In the genomic region with DNA sequence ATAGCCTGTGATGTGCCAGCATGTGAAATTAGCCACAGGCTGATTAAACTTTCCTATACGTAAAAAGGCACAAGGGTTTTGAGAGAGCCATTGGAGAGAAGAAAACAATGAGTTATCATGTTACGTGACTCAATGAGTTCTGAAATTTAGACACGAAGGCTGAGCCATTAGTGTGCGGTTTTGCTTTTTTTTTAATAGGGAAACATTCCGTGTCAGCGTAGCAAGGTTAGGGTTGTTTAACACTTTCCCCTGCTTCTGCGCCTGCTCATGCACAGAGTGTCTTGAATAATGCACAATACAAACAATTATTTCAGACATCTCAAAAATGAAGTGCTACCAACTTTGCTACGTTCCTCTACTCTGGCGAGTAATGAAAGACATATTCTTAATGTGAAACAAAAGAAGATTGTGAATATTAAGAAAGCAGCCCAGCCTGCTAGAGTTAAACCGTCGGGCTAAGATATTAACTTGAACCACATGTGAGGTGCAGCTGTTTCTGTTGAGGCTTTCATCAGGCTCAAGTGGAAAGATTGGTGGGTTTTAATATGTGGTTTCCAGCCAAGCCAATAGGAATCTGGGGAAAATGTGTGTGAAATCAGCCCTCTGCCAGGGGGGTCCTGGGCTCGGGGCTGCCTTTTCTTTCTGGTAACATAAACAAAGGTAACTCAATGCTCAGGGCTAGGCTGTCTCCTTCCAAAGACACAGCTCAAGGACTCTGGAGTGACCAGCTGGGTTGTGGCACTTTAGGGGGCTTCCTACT, we compare ENCODE assay signal across 15 mouse cellular contexts.
DNase-seq lines count a peak whose midpoint lies in the region; ATAC-seq and TF ChIP-seq lines count a peak whose summit lies in the region.
"Had no signal": no experiment of that assay in that cellular context is flagged by ENCODE, and none has a peak within 500 bp of the region (broad histone marks: within the 10 kb centered on the region; RNA-seq: fewer than 3 reads in every experiment).

No protein-coding gene starts in this region.

- no peaks in the 10 kb centered on the region for H3K36me3 ChIP-seq in embryonic facial prominence, embryonic 12.5 days
- no peaks in the 10 kb centered on the region for H3K36me3 ChIP-seq in limb, embryonic 12.5 days
- H3K36me3 ChIP-seq in kidney, embryonic 14.5 days (ENCODE audit: control insufficient read depth, insufficient read depth, low read length): no peaks in the 10 kb centered on the region

- peak; percentile 1 to 7 for DNase-seq in heart, postnatal 10 days
- no peak for DNase-seq in heart, postnatal 25 days (ENCODE audit: low spot score)
- peak; percentile 48 for DNase-seq in brain, embryonic 14.5 days (ENCODE audit: low read depth)
- no peak for DNase-seq in kidney, postnatal 14 days
- no peak for DNase-seq in kidney, adult 18-20 months
- DNase-seq: adrenal gland, postnatal 36 days; B cell, adult 2 months; cerebellum, adult 11-12 months; midbrain, embryonic 14.5 days had no signal

- H3K4me3 ChIP-seq in embryonic facial prominence, embryonic 12.5 days: no peak overlapping the region
- no peak overlapping the region for H3K4me3 ChIP-seq in limb, embryonic 12.5 days (replicated peaks)
- H3K4me3 ChIP-seq in kidney, embryonic 14.5 days (ENCODE audit: low read length): no peak overlapping the region

- H3K4me2 ChIP-seq in embryonic facial prominence, embryonic 12.5 days (replicated peaks): peak overlapping the region; percentile 21
- peak overlapping the region; percentile 42 for H3K4me2 ChIP-seq in limb, embryonic 12.5 days
- no peak overlapping the region for H3K4me2 ChIP-seq in kidney, embryonic 14.5 days (replicated peaks; ENCODE audit: low read depth, low read length)
- H3K4me2 ChIP-seq: liver, embryonic 11.5 days had no signal

- no peak for TF ChIP-seq POLR2A in brain, embryonic 14.5 days (IDR thresholded peaks at IDR 0.05; ENCODE audit: borderline replicate concordance, extremely low read depth, insufficient read depth, insufficient read length, poor library complexity, severe bottlenecking)

- no peak for TF ChIP-seq CTCF in brain, embryonic 14.5 days (IDR thresholded peaks at IDR 0.05; ENCODE audit: borderline replicate concordance, extremely low read depth, insufficient read depth, insufficient read length)

- intact Hi-C loops in heart, postnatal 10 days (cut with DNase I): no loop called here
- intact Hi-C loops in heart, postnatal 25 days (cut with DNase I): no loop called here

- peak overlapping the region; percentile 85 for H3K27ac ChIP-seq in embryonic facial prominence, embryonic 12.5 days
- H3K27ac ChIP-seq in limb, embryonic 12.5 days: peak overlapping the region; percentile 94
- no peak overlapping the region for H3K27ac ChIP-seq in kidney, embryonic 14.5 days (ENCODE audit: low read depth, low read length)
- H3K27ac ChIP-seq: kidney, postnatal 0 days had no signal

- H3K4me1 ChIP-seq in embryonic facial prominence, embryonic 12.5 days: peaks cover 9% of the 10 kb centered on the region
- peaks cover 36% of the 10 kb centered on the region for H3K4me1 ChIP-seq in limb, embryonic 12.5 days (replicated peaks)
- H3K4me1 ChIP-seq in kidney, embryonic 14.5 days (ENCODE audit: control insufficient read depth, insufficient read depth, low read length): no peaks in the 10 kb centered on the region

- no peaks in the 10 kb centered on the region for H3K27me3 ChIP-seq in embryonic facial prominence, embryonic 12.5 days
- no peaks in the 10 kb centered on the region for H3K27me3 ChIP-seq in limb, embryonic 12.5 days
- no peaks in the 10 kb centered on the region for H3K27me3 ChIP-seq in kidney, embryonic 14.5 days (ENCODE audit: control insufficient read depth, insufficient read depth, low read length)

- 10% methylated on average over 12 of the region's 12 CpGs for WGBS in embryonic facial prominence, embryonic 12.5 days
- 8% methylated on average over 12 of the region's 12 CpGs for WGBS in limb, embryonic 12.5 days
- WGBS in kidney, embryonic 14.5 days: 36% methylated on average over 12 of the region's 12 CpGs

- H3K9ac ChIP-seq in embryonic facial prominence, embryonic 12.5 days: no peak overlapping the region
- H3K9ac ChIP-seq in limb, embryonic 12.5 days (replicated peaks): no peak overlapping the region
- no peak overlapping the region for H3K9ac ChIP-seq in kidney, embryonic 14.5 days (ENCODE audit: low read depth, low read length)

- no peaks in the 10 kb centered on the region for H3K9me3 ChIP-seq in embryonic facial prominence, embryonic 12.5 days
- H3K9me3 ChIP-seq in limb, embryonic 12.5 days: no peaks in the 10 kb centered on the region
- no peaks in the 10 kb centered on the region for H3K9me3 ChIP-seq in kidney, embryonic 14.5 days (ENCODE audit: control insufficient read depth, low read length)

- peak; percentile 89 for ATAC-seq in embryonic facial prominence, embryonic 12.5 days (ENCODE audit: insufficient number of reproducible peaks, insufficient read depth, low FRiP score, low TSS enrichment)
- peak; percentile 87 for ATAC-seq in limb, embryonic 12.5 days (ENCODE audit: insufficient number of reproducible peaks, insufficient read depth, low FRiP score, low TSS enrichment, low read depth)
- ATAC-seq in kidney, embryonic 14.5 days (ENCODE audit: low FRiP score, low TSS enrichment): no peak
- ATAC-seq: lung, postnatal 0 days had no signal

Comparison
In these comparisons a context has a peak if more than half of its experiments do, and no peak if none do; other contexts are left out.
1. DNase-seq: peak in heart, postnatal 10 days (2 of 2) and brain, embryonic 14.5 days (single experiment); none in heart, postnatal 25 days (single experiment), kidney, postnatal 14 days (single experiment) and kidney, adult 18-20 months (single experiment).